Mouse (Mus musculus) cerebellum, adult 2 months (tissue): ENCODE data around the gene Nop2. TPM values are rescaled to one million over a fixed set of nuclear protein-coding genes. Genes with fewer than 3 reads are reported as not detected.
"Not testable (repeated sequence)": the region's sequence is repeated elsewhere in the genome, so short reads cannot be mapped to it uniquely, and the experiment has no call there.

Experiments used
- DNase-seq, 2 experiments: peaks; one replicate each; pipeline ENCODE4 v3.0.0; 2021
- H3K27ac ChIP-seq: fragments of 200-500 bp; 2 replicates; pipeline ENCODE4 v1.5.1; 2012; ENCODE audit warnings: low read length, control low read depth, inconsistent platforms; ENCODE audit not compliant: insufficient read depth
- H3K27me3 ChIP-seq: fragments of 200-500 bp; 2 replicates; pipeline ENCODE4 v1.6.1; 2012; ENCODE audit warnings: inconsistent platforms, mild to moderate bottlenecking, low read length, moderate library complexity; ENCODE audit not compliant: control insufficient read depth, insufficient read depth
- H3K4me1 ChIP-seq: fragments of 200-500 bp; 2 replicates; pipeline ENCODE4 v1.6.1; 2011; ENCODE audit warnings: low read length; ENCODE audit not compliant: control insufficient read depth, insufficient read depth
- H3K4me3 ChIP-seq: fragments of 200-500 bp; replicated peaks from 2 replicates; pipeline ENCODE3; 2011; ENCODE audit warnings: mild to moderate bottlenecking, low read depth, low read length, control low read depth; ENCODE audit not compliant: insufficient read depth
- CTCF ChIP-seq: fragments of 200-500 bp; IDR thresholded peaks from 2 replicates; pipeline ENCODE4 v1.5.1; 2011; ENCODE audit warnings: low read depth, mild to moderate bottlenecking, control low read depth, low read length, moderate library complexity, borderline replicate concordance; ENCODE audit not compliant: insufficient read depth
- POLR2A ChIP-seq: fragments of 200-500 bp; IDR thresholded peaks from 2 replicates; pipeline ENCODE4 v1.6.1; 2011; ENCODE audit warnings: low read length, control low read depth, borderline replicate concordance; ENCODE audit not compliant: insufficient read depth
- WGBS: fragments of 180-500 bp; shearing (Covaris S2); methylation state at CpG from one replicate; pipeline ENCODE4 v1.1.7; 2018; 5-methylcytosine and 5-hydroxymethylcytosine counted together
- polyA plus RNA-seq: library from polyadenylated mRNA; depleted of rRNA; stranded (reverse); fragments of >200 nt; gene quantifications from 2 replicates; pipeline ENCODE4 v1.2.3, GENCODE M21; 2012

Gene Nop2
- polyA plus RNA-seq, 1 experiment, result 24.5 TPM

DNA sequence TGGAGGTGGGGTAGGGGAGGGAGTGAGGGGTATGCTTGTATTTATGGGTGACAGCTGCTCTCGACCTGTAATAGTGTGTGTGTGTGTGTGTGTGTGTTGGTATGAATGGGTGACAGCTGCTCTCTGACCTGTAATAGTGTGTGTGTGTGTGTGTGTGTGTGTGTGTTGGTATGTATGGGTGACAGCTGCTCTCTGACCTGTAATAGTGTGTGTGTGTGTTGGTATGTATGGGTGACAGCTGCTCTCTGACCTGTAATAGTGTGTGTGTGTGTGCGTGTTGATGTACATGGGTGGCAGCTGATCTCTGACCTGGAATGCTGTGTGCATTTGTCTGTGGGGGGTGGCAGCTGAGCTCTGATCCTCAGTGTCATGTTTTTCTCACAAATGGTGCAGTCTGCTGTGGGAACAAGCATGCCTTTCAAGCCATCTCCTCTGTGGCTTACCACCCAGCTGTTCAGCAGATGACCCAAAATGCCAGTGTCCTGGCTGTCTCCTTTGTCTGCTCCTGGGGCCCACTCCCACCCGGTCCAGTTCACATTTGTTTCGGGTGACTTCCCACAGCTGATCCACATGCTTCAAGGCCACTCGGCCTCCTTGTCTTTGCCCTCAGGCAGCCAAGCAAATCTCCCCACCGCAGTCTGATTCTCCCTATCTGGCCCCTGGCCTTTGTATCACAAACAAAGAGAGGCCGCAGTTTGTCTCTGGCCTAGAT is 25.4 kb downstream of the Nop2 start:
- DNase-seq, result no peak
- Histone ChIP-seq H3K27me3 (no peaks in the 10 kb centered on the region), H3K4me3 (no peak overlapping the region), H3K4me1 (peaks cover 11% of the 10 kb centered on the region), H3K27ac (no peak overlapping the region)
- TF ChIP-seq CTCF (no peak), POLR2A (peak; percentile 3; the same call in 1 of the 2 replicates)
- WGBS, result 23% methylated on average over 7 of the region's 7 CpGs

DNA sequence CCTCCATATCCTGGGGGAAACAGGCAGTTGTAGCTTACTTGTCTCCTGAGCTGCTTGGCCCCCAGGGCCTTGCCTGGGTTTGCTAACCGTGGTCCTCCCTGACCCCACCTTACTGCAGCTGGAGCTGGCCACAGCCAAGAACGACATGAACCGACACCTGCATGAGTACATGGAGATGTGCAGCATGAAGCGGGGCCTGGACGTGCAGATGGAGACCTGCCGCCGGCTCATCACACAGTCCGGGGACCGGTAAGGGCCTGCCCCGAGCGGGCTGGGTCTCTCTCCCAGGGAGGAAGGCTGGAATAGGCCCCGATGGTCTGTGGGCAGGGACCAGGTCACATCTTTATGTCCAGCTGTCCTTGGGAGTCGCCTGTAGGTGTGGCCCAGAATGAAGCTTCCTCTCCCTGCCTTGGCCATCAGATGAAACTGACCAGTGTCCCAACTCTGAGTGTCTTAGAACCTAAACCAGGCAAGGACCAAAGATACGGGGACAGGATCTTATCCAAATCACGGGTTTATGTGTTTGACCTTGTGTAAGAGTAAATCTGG is 27.3 kb downstream of the Nop2 start:
- 80% methylated on average over 15 of the region's 15 CpGs for WGBS
- Histone ChIP-seq H3K4me1 (peaks cover 11% of the 10 kb centered on the region), H3K27ac (no peak overlapping the region), H3K4me3 (no peak overlapping the region), H3K27me3 (no peaks in the 10 kb centered on the region)
- TF ChIP-seq CTCF, result no peak
- TF ChIP-seq POLR2A, result no peak
- no peak for DNase-seq

DNA sequence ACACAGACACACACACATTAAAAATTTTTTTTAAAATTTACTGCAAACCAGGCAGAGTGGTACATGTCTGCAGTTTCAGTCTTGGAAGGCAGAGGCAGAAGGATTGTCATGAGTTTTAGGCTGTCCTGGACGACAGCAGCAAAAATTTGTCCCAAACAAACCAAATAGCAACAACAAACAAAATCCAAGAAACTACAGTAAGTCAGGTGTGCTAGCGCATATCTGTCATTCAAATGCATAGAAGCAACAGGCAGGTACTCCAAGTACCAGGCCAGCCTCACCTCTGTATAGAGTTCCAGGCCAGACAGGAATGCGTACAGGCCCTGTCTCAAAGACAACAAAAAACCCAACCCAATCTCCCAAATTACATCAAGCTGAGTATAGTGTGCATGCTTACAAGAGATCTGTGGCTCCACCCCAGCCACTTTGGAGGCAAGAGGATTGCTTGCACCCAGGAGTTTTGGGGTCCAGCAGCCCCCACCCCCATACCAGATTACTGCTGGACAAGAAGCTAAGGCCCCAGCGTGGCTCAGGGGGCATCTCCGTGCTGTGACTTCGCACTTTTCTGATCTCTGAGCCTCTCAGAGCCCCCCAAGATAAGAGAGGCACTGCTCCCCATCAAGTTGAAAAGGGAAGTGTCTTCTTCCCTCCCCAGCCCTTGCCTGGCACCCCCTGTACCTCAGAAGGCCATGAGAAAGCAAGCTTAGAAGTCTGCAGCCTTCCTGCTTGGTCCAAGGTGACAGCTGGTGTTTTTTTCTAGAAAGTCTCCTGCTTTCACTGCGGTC is 28.3 kb downstream of the Nop2 start:
- H3K27me3 ChIP-seq, result no peaks in the 10 kb centered on the region
- no peak for TF ChIP-seq POLR2A
- no peak for TF ChIP-seq CTCF
- no peak overlapping the region for H3K4me3 ChIP-seq
- DNase-seq, result no peak
- peaks cover 11% of the 10 kb centered on the region for H3K4me1 ChIP-seq
- WGBS, result 69% methylated on average over 7 of the region's 7 CpGs
- H3K27ac ChIP-seq, result no peak overlapping the region

DNA sequence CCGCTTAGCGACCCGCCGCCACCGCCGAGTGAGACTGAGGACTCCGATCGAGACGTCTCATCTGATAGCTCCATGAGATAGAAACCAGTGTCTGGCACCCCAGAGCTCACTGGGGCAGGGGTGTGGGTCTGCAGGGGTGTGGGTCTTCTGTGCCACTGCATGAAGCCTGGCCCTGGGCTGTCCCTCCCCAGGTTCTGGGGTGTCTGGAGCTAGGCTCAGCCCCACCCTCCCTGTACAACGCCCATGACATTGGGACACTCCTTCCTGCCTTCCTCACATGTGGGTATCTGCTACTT is 28.8 kb downstream of the Nop2 start:
- WGBS, result 7% methylated on average over 10 of the region's 10 CpGs
- H3K4me3 ChIP-seq, result no peak overlapping the region
- H3K27ac ChIP-seq, result no peak overlapping the region
- TF ChIP-seq CTCF (no peak), POLR2A (no peak)
- DNase-seq, result peak in 1 of 2 experiments; percentile 47
- H3K27me3 ChIP-seq, result no peaks in the 10 kb centered on the region
- H3K4me1 ChIP-seq, result peaks cover 11% of the 10 kb centered on the region

DNA sequence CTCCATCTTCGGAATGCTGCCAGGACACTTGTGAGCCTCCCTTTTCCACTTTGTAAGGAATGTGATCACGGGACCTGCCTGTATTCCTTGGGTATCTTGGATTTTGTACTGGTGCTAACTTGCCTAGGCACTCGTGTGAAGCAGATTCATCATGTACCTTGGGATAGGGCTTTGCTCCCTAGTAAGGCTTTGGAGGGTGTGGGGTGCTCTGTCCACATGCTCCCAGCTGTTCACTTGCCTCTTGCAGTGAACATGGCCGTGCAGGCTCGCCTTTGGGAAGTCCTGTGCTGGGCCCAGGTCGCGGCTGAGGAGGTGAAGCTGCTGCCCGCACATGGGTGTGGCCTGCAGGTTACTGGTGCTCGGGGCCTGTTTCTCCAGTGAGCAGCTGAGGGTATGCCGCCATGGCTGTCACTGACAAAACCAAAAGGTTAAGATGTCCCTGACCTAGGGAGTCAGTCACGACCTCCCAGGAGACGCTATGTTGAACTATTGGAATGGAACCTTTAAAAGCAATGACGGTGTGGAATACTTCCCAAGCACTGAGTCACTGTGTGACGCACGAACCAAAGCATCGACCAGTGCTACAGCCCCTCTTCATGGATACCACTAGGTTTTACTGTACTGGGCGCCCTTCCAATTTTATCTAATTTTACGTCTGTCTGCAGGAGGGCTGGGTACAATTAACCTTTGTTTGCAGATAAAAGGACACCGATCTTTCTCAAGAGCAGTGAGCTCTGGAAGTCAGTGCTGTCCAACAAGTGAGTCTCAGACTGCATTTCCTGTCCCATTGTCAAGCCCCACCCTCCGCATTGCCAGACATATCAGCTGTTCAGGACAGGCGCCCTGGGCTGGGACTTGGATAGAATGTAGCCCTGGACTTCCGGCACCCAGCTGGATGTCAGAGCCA is 29.4 kb downstream of the Nop2 start:
- WGBS, result 22% methylated on average over 22 of the region's 22 CpGs
- 0 out of 2 replicates have a peak overlapping the region, but pooled peaks have one; percentile 23 for H3K27ac ChIP-seq
- peak; percentile 31; the same call in 1 of the 2 replicates for TF ChIP-seq POLR2A
- 0 out of 2 replicates have a peak, but pooled peaks have one; percentile 2 for TF ChIP-seq CTCF
- DNase-seq, result peak; percentile 49 to 53
- no peaks in the 10 kb centered on the region for H3K27me3 ChIP-seq
- H3K4me3 ChIP-seq, result no peak overlapping the region
- H3K4me1 ChIP-seq, result peaks cover 11% of the 10 kb centered on the region

DNA sequence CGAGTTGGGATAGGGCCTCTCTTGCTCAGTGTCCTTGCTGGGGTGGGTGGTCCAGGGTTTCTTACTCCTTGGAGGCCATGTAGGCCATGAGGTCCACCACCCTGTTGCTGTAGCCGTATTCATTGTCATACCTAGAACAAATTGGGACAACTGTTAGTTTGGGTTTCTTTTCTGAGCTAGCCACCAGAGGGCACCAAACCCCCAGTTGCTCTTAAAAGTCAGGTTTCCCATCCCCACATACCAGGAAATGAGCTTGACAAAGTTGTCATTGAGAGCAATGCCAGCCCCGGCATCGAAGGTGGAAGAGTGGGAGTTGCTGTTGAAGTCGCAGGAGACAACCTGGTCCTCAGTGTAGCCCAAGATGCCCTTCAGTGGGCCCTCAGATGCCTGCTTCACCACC is 30.3 kb downstream of the Nop2 start:
- H3K27ac ChIP-seq, H3K4me3 ChIP-seq, H3K27me3 ChIP-seq: not testable (repeated sequence)
- WGBS, result under 1% methylated on average over 4 of the region's 5 CpGs
- TF ChIP-seq CTCF, result peak; percentile 55; the same call in 1 of the 2 replicates
- H3K4me1 ChIP-seq, result peaks cover 14% of the 10 kb centered on the region
- DNase-seq, result peak; percentile 65 to 73

DNA sequence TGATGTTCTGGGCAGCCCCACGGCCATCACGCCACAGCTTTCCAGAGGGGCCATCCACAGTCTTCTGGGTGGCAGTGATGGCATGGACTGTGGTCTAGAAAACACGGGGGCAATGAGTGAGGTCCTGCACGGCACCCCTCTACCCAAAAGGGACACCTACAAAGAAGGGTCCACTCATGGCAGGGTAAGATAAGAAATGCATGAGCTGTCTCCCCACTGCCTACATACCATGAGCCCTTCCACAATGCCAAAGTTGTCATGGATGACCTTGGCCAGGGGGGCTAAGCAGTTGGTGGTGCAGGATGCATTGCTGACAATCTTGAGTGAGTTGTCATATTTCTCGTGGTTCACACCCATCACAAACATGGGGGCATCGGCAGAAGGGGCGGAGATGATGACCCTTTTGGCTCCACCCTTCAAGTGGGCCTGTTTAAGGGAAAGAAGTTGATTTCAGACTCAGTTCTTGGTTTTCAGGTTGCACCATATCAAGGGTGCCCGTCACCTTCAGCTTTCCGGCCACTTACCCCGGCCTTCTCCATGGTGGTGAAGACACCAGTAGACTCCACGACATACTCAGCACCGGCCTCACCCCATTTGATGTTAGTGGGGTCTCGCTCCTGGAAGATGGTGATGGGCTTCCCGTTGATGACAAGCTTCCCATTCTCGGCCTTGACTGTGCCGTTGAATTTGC is 31.1 kb downstream of the Nop2 start:
- not testable (repeated sequence) for H3K27me3 ChIP-seq, DNase-seq, H3K27ac ChIP-seq, H3K4me3 ChIP-seq
- 52% methylated on average over 13 of the region's 16 CpGs for WGBS
- H3K4me1 ChIP-seq, result peaks cover 21% of the 10 kb centered on the region
